Mouse (Mus musculus): ENCODE results near the gene Kcnk18.

DNA sequence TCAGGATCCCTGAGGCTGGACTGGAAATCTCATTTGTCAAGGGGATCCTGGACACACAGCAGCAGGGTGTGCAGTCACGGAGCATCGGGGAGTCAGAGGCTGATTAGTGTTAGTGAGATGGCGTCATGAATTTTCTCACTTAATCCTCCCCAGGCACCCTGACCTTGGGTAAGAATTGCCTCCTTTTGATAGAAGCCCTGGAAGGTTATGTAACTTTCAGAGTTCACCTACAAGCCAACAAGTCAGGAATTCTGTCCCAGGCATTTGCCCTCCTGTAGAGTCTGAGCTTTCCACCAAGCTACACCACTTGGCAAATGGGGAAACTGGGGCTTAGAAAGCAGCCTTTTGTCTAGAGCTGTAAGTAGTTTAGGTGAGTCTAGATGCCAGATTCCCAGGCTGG lies 2.1 kb downstream of the Kcnk18 start:
- TF ChIP-seq CTCF (IDR thresholded peaks at IDR 0.05; ENCODE audit: low read depth, low read length) (no peak), GATA1 (IDR thresholded peaks at IDR 0.05; ENCODE audit: borderline replicate concordance, low read length) (no peak), TAL1 (conservative IDR thresholded peaks at IDR 0.05; ENCODE audit: low read depth, low read length) (no peak), POLR2AphosphoS5 (IDR thresholded peaks at IDR 0.05; ENCODE audit: insufficient replicate concordance, low read depth, low read length) (no peak), GATA2 (IDR thresholded peaks at IDR 0.05; ENCODE audit: borderline replicate concordance, low read depth, low read length) (no peak)
